Mouse (Mus musculus) mammary gland, adult 2 months (tissue): ENCODE measurements around the gene Tmem40. TPM values are rescaled to one million over a fixed set of nuclear protein-coding genes. Genes with fewer than 3 reads are reported as not detected.

Experiments
- polyA plus RNA-seq: library from polyadenylated mRNA; depleted of rRNA; stranded (reverse); fragments of >200 nt; gene quantifications from 2 replicates; pipeline ENCODE4 v1.2.3, GENCODE M21; 2012; ENCODE audit warnings: low replicate concordance; rRNA removed

Tmem40 gene
- 11.9 and 12.9 TPM in 2 replicates for polyA plus RNA-seq

GRCm38 (mm10) chr6:115761995-115762756 is at the start of gene Tmem40:
Tmem40 (minus strand) TSS chr6:115762410.

GRCm38 (mm10) chr6:115808488-115809231 is 46.5 kb upstream of the Tmem40 start, which contains the start of gene Rpl32:
Rpl32 (minus strand) TSS chr6:115808747.

GRCm38 (mm10) chr6:115774501-115774921 is 12.3 kb upstream of the Tmem40 start, which contains the start of gene Cand2:
Cand2 (plus strand) TSS chr6:115774538.

Other genes with a start within 250 kb of the Tmem40 start
- 4.2 and 4.3 TPM in 2 replicates for gene Tsen2, start 217.7 kb downstream of the Tmem40 start, polyA plus RNA-seq
- gene Mkrn2os, start 169.8 kb downstream of the Tmem40 start, polyA plus RNA-seq = 0.07 TPM in 1 of 2 replicates, not detected in the other
- gene Mkrn2, start 160.5 kb downstream of the Tmem40 start, polyA plus RNA-seq = 120 and 147 TPM in 2 replicates
- gene Raf1, start 85.8 kb downstream of the Tmem40 start, polyA plus RNA-seq = 106 and 156 TPM in 2 replicates
- 7.9 and 18.1 TPM in 2 replicates for gene Cand2, start 12.1 kb upstream of the Tmem40 start, polyA plus RNA-seq
- 378 and 610 TPM in 2 replicates for gene Rpl32, start 46.3 kb upstream of the Tmem40 start, polyA plus RNA-seq
- 0.18 and 0.29 TPM in 2 replicates for gene Efcab12, start 76.0 kb upstream of the Tmem40 start, polyA plus RNA-seq
- 1.7 and 3.5 TPM in 2 replicates for gene Mbd4, start 91.0 kb upstream of the Tmem40 start, polyA plus RNA-seq
- gene Ift122, start 91.1 kb upstream of the Tmem40 start, polyA plus RNA-seq = 8.3 and 11.2 TPM in 2 replicates
- gene Rho, start 169.3 kb upstream of the Tmem40 start, polyA plus RNA-seq = 0.96 and 1.1 TPM in 2 replicates
- not detected in 2 replicates for gene H1foo, start 182.5 kb upstream of the Tmem40 start, polyA plus RNA-seq
- 107 and 185 TPM in 2 replicates for gene Plxnd1, start 232.6 kb upstream of the Tmem40 start, polyA plus RNA-seq